Mouse (Mus musculus): ENCODE measurements around the gene Cd68.
"Not testable (repeated sequence)": the region's sequence is repeated elsewhere in the genome, so short reads cannot be mapped to it uniquely, and the experiment has no call there.

The Cd68 gene

GRCm38 (mm10) chr11:69664841-69665240 lies 1.1 kb downstream of the Cd68 start:
- no peak for DNase-seq

- DNase-seq, result no peak
Observed at GRCm38 (mm10) chr11:69663795-69664194, 2.2 kb downstream of the Cd68 start.

GRCm38 (mm10) chr11:69662967-69663671 lies 2.8 kb downstream of the Cd68 start:
- no peak for DNase-seq

GRCm38 (mm10) chr11:69662213-69662966 lies 3.6 kb downstream of the Cd68 start, which contains the start of gene Mpdu1:
Gene Mpdu1 (minus strand): TSS chr11:69662642.
- peak; percentile 91 to 94 for DNase-seq

GRCm38 (mm10) chr11:69661221-69661881 lies 4.6 kb downstream of the Cd68 start:
- DNase-seq, result no peak

- DNase-seq, result no peak
Observed at GRCm38 (mm10) chr11:69657462-69657881, 8.5 kb downstream of the Cd68 start.

GRCm38 (mm10) chr11:69656617-69657461 lies 9.1 kb downstream of the Cd68 start:
- no peak for DNase-seq

GRCm38 (mm10) chr11:69656065-69656455 lies 9.9 kb downstream of the Cd68 start:
- DNase-seq, result no peak

GRCm38 (mm10) chr11:69655264-69656064 lies 10.5 kb downstream of the Cd68 start, which contains the start of gene Sox15:
Gene Sox15 (plus strand): TSS chr11:69655314.
- no peak for DNase-seq

GRCm38 (mm10) chr11:69654760-69655159 lies 11.2 kb downstream of the Cd68 start:
- DNase-seq, result no peak

- DNase-seq, result no peak
Observed at GRCm38 (mm10) chr11:69653399-69653798, 12.6 kb downstream of the Cd68 start.

GRCm38 (mm10) chr11:69645860-69646259 lies 20.1 kb downstream of the Cd68 start:
- DNase-seq, result no peak

GRCm38 (mm10) chr11:69635471-69635870 lies 30.5 kb downstream of the Cd68 start:
- DNase-seq, result no peak

- peak; percentile 53 to 64 for DNase-seq
Observed at GRCm38 (mm10) chr11:69633128-69633866, 32.7 kb downstream of the Cd68 start.

GRCm38 (mm10) chr11:69632284-69633089 lies 33.5 kb downstream of the Cd68 start, which contains the start of gene Fxr2:
Gene Fxr2 (plus strand): TSS chr11:69632990.
- peak; percentile 100 for DNase-seq

GRCm38 (mm10) chr11:69629802-69630201 lies 36.2 kb downstream of the Cd68 start:
- DNase-seq, result no peak

GRCm38 (mm10) chr11:69628286-69628685 lies 37.7 kb downstream of the Cd68 start:
- DNase-seq, result peak in 1 of 2 experiments; percentile 36

GRCm38 (mm10) chr11:69624339-69624738 lies 41.6 kb downstream of the Cd68 start:
- not testable (repeated sequence) for DNase-seq

- no peak for DNase-seq
Observed at GRCm38 (mm10) chr11:69623006-69623405, 42.9 kb downstream of the Cd68 start.

GRCm38 (mm10) chr11:69622406-69622805 lies 43.5 kb downstream of the Cd68 start:
- no peak for DNase-seq
